Mouse (Mus musculus) forebrain, embryonic 14.5 days (tissue): ENCODE results near the gene Gm21312. TPM values are rescaled to one million over a fixed set of nuclear protein-coding genes. Genes with fewer than 3 reads are reported as not detected.

Experiments used
- ATAC-seq: fragments of 200-750 bp; cut with Nextera tagmentation; 2 replicates; pipeline ENCODE4 v1.8.0; 2017; ENCODE audit warnings: mild to moderate bottlenecking, moderate library complexity
- DNase-seq: peaks from one replicate; pipeline ENCODE4 v3.0.0-alpha.2; 2015; ENCODE audit warnings: low spot score
- H3K27ac ChIP-seq: fragments of 300-500 bp; sonication (generic); 2 replicates; pipeline ENCODE4 v1.5.1; 2014; ENCODE audit warnings: low read depth, mild to moderate bottlenecking, control low read depth, low read length, moderate library complexity
- H3K27me3 ChIP-seq: fragments of 300-500 bp; sonication (generic); replicated peaks from 2 replicates; pipeline ENCODE4 v1.6.1; 2014; ENCODE audit warnings: low read length, control low read depth, mixed read lengths; ENCODE audit not compliant: control insufficient read depth, insufficient read depth
- H3K36me3 ChIP-seq: fragments of 300-500 bp; sonication (generic); 2 replicates; pipeline ENCODE4 v1.6.1; 2014; ENCODE audit warnings: low read length, control low read depth; ENCODE audit not compliant: control insufficient read depth, insufficient read depth
- H3K4me1 ChIP-seq: fragments of 300-500 bp; sonication (generic); 2 replicates; pipeline ENCODE4 v1.6.1; 2014; ENCODE audit warnings: antibody characterized with exemption, low read length, control low read depth; ENCODE audit not compliant: control insufficient read depth, insufficient read depth
- H3K4me2 ChIP-seq: fragments of 300-500 bp; sonication (generic); 2 replicates; pipeline ENCODE4 v1.6.1; 2014; ENCODE audit warnings: mild to moderate bottlenecking, control low read depth, low read length
- H3K4me3 ChIP-seq: fragments of 300-500 bp; sonication (generic); 2 replicates; pipeline ENCODE4 v1.5.1; 2014; ENCODE audit warnings: low read depth, low read length, control low read depth
- H3K9ac ChIP-seq: fragments of 300-500 bp; sonication (generic); 2 replicates; pipeline ENCODE4 v1.6.1; 2014; ENCODE audit warnings: mild to moderate bottlenecking, low read length, control low read depth, moderate library complexity
- H3K9me3 ChIP-seq: fragments of 300-500 bp; sonication (generic); replicated peaks from 2 replicates; pipeline ENCODE4 v1.6.1; 2016; ENCODE audit warnings: low read length, control low read depth, mixed read lengths; ENCODE audit not compliant: control insufficient read depth
- WGBS: fragments of 180-500 bp; shearing (Covaris S2); extraction: QIAGEN DNeasy Blood & Tissue Kit; methylation state at CpG from one replicate; pipeline ENCODE4 v1.1.7; 2014; 5-methylcytosine and 5-hydroxymethylcytosine counted together
- polyA plus RNA-seq: library from polyadenylated mRNA; unstranded; fragments of >200 nt; fragmentation: Nextera tagmentation; extraction: Ambion mirVana; gene quantifications from 2 replicates; pipeline ENCODE4 v1.2.1, GENCODE M21; 2014

The Gm21312 gene
- polyA plus RNA-seq, 1 experiment from 2014 or later: not detected

GRCm38 (mm10) chr10:104214527-104214926 is 37.7 kb downstream of the Gm21312 start:
- no peaks in the 10 kb centered on the region for H3K27me3 ChIP-seq
- no peak for ATAC-seq
- no peaks in the 10 kb centered on the region for H3K4me1 ChIP-seq
- WGBS: 82% methylated on average over 5 of the region's 5 CpGs
- no peak overlapping the region for H3K9ac ChIP-seq
- no peak overlapping the region for H3K27ac ChIP-seq
- H3K9me3 ChIP-seq: no peaks in the 10 kb centered on the region
- no peak overlapping the region for H3K4me3 ChIP-seq
- no peak overlapping the region for H3K4me2 ChIP-seq
- no peak for DNase-seq
- H3K36me3 ChIP-seq: no peaks in the 10 kb centered on the region

DNA sequence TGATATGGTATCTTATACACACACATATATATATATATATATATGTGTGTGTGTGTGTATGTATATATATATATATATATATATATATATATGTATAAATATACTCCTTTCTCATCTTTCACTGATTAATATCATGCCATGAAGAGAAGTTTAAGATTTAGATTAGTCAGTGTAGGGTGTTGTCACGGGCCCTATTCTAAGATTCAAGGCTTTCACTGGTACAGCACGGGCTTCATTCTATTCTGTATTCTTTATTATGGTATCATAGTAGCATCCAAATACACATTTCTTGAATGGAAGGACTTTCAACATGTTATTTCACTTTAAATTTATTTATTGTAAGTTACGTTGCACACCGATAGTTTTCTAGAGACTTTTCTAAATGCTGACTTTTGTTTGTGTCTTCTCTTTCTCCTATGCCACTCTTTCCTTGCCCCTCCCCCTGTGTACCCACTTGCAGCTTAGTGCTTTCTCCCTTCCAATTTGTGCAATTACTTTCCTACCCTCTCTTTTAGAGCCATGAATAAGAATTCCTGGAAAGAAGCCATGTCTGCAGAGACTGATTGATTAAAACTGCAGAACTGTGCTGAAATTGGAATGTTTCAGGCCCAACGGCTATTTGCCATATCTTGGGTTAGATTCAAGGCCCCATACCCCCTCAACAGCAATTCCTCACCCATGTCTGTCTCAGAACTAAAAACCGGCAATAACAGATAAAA is 43.6 kb downstream of the Gm21312 start:
- Histone ChIP-seq H3K27ac (no peak overlapping the region), H3K4me1 (no peaks in the 10 kb centered on the region), H3K4me3 (no peak overlapping the region), H3K27me3 (no peaks in the 10 kb centered on the region), H3K9ac (no peak overlapping the region), H3K36me3 (no peaks in the 10 kb centered on the region), H3K4me2 (no peak overlapping the region), H3K9me3 (no peaks in the 10 kb centered on the region)
- ATAC-seq (peak; percentile 89), DNase-seq (peak; percentile 82)
- 53% methylated on average over 6 of the region's 6 CpGs for WGBS

Other genes with a start within 250 kb of the Gm21312 start
- not detected in 2 replicates for gene Gm21293, start 34.0 kb upstream of the Gm21312 start, polyA plus RNA-seq
- not detected in 2 replicates for gene Gm6763, start 25.5 kb upstream of the Gm21312 start, polyA plus RNA-seq
- gene Gm8764, start 17.0 kb upstream of the Gm21312 start, polyA plus RNA-seq: not detected in 2 replicates
- not detected in 2 replicates for gene Gm21304, start 8.5 kb upstream of the Gm21312 start, polyA plus RNA-seq
- not detected in 2 replicates for gene Gm20765, start 8.5 kb downstream of the Gm21312 start, polyA plus RNA-seq
- gene Gm4340, start 17.0 kb downstream of the Gm21312 start, polyA plus RNA-seq: not detected in 2 replicates